Mouse (Mus musculus) testis, adult 2 months (tissue): ENCODE results near the gene Zcchc2.

ENCODE experiments used
- CTCF ChIP-seq: fragments of 200-500 bp; IDR thresholded peaks from 2 replicates; pipeline ENCODE4 v1.5.1; 2012; ENCODE audit warnings: low read depth, mild to moderate bottlenecking, inconsistent platforms, low read length, moderate library complexity; ENCODE audit not compliant: control insufficient read depth, insufficient read depth, insufficient replicate concordance
- POLR2A ChIP-seq: fragments of 200-500 bp; IDR thresholded peaks from 2 replicates; pipeline ENCODE4 v1.6.1; 2012; ENCODE audit warnings: low read depth, mild to moderate bottlenecking, inconsistent platforms, low read length, moderate library complexity; ENCODE audit not compliant: control insufficient read depth

GRCm38 (mm10) chr1:106043053-106043820 lies 53.0 kb downstream of the Zcchc2 start:
- TF ChIP-seq CTCF (no peak), POLR2A (no peak)
